Mouse (Mus musculus) heart, postnatal 0 days (tissue): ENCODE data around the gene Ttc39b.

Source experiments
- CTCF ChIP-seq: IDR thresholded peaks from 2 replicates; pipeline ENCODE4 v1.5.1; 2016; ENCODE audit warnings: antibody characterized with exemption, control low read depth, low read depth
- EP300 ChIP-seq: IDR thresholded peaks from 2 replicates; pipeline ENCODE4 v1.6.1; 2016; ENCODE audit warnings: antibody characterized with exemption, low read depth

- TF ChIP-seq CTCF (no peak), EP300 (no peak)
Measured at GRCm38 (mm10) chr4:83234132-83234531, 89.9 kb downstream of the Ttc39b start.
